Mouse (Mus musculus) hindbrain, postnatal 0 days (tissue): ENCODE results near the gene Elp1. TPM values are rescaled to one million over a fixed set of nuclear protein-coding genes. Genes with fewer than 3 reads are reported as not detected.

Experiments
- ATAC-seq: fragments of 200-750 bp; cut with Nextera tagmentation; 2 replicates; pipeline ENCODE4 v1.8.0; 2017; ENCODE audit warnings: mild to moderate bottlenecking, moderate TSS enrichment, moderate library complexity
- DNase-seq: peaks from one replicate; pipeline ENCODE4 v3.0.0-alpha.2; 2015; ENCODE audit warnings: low spot score
- H3K27ac ChIP-seq: fragments of 300-500 bp; sonication (generic); 2 replicates; pipeline ENCODE4 v1.5.1; 2014; ENCODE audit warnings: mild to moderate bottlenecking
- H3K27me3 ChIP-seq: fragments of 300-500 bp; sonication (generic); 2 replicates; pipeline ENCODE4 v1.6.1; 2014; ENCODE audit warnings: low read length, mixed read lengths; ENCODE audit not compliant: insufficient read depth
- H3K36me3 ChIP-seq: fragments of 300-500 bp; sonication (generic); 2 replicates; pipeline ENCODE4 v1.6.1; 2014; ENCODE audit warnings: low read length, mixed read lengths; ENCODE audit not compliant: insufficient read depth
- H3K4me1 ChIP-seq: fragments of 300-500 bp; sonication (generic); 2 replicates; pipeline ENCODE4 v1.6.1; 2014; ENCODE audit warnings: antibody characterized with exemption, low read length, mixed read lengths; ENCODE audit not compliant: insufficient read depth
- H3K4me2 ChIP-seq: fragments of 300-500 bp; sonication (generic); 2 replicates; pipeline ENCODE4 v1.6.1; 2014; ENCODE audit warnings: low read depth, mild to moderate bottlenecking, low read length, moderate library complexity, mixed read lengths
- H3K4me3 ChIP-seq: fragments of 300-500 bp; sonication (generic); 2 replicates; pipeline ENCODE4 v1.5.1; 2014; ENCODE audit warnings: low read length
- H3K9ac ChIP-seq: fragments of 300-500 bp; sonication (generic); replicated peaks from 2 replicates; pipeline ENCODE4 v1.6.1; 2014; ENCODE audit warnings: mild to moderate bottlenecking, low read length, moderate library complexity, mixed read lengths
- H3K9me3 ChIP-seq: fragments of 300-500 bp; sonication (generic); 2 replicates; pipeline ENCODE4 v1.6.1; 2016; ENCODE audit warnings: low read length, mixed read lengths
- CTCF ChIP-seq: IDR thresholded peaks from 2 replicates; pipeline ENCODE4 v1.5.1; 2016; ENCODE audit warnings: antibody characterized with exemption, control low read depth, low read depth
- WGBS: fragments of 180-500 bp; shearing (Covaris S2); extraction: QIAGEN DNeasy Blood & Tissue Kit; methylation state at CpG from one replicate; pipeline ENCODE4 v1.1.7; 2014; 5-methylcytosine and 5-hydroxymethylcytosine counted together
- polyA plus RNA-seq: library from polyadenylated mRNA; unstranded; fragments of >200 nt; fragmentation: Nextera tagmentation; extraction: Ambion mirVana; gene quantifications from 2 replicates; pipeline ENCODE4 v1.2.1, GENCODE M21; 2015
- total RNA-seq: library from RNA; depleted of rRNA; stranded (reverse); fragments of >200 nt; gene quantifications from 2 replicates; pipeline ENCODE4 v1.2.3, GENCODE M21; 2014

Gene Elp1
- total and polyA plus RNA-seq, 2 experiments from 2014 or later = 44.2 to 94.6 TPM

DNA sequence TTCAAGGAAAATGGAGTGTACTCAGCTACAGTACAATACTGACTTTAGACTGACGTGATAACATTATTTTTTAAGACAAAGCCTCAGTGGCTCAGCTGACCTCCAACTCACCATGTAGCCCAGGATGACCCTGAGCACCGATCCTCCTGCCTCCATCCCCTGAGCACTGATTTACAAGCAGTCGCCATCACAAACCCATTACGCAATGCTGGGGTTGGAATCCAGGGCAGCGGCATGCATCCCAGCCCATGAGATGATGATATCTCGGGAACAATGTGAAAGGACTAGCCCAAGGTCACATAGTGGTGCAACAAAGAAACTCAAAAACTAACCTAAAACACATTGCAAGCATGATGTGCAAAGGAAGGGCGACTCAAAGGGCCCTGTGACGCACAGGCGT, 22.1 kb upstream of the Elp1 start:
- no peaks in the 10 kb centered on the region for H3K9me3 ChIP-seq
- no peaks in the 10 kb centered on the region for H3K27me3 ChIP-seq
- 89% methylated on average over 9 of the region's 9 CpGs for WGBS
- H3K4me3 ChIP-seq = no peak overlapping the region
- H3K9ac ChIP-seq = no peak overlapping the region
- no peak overlapping the region for H3K4me2 ChIP-seq
- DNase-seq (no peak), ATAC-seq (no peak)
- peaks cover 21% of the 10 kb centered on the region; the same call in 1 of the 2 replicates for H3K36me3 ChIP-seq
- no peak overlapping the region for H3K27ac ChIP-seq
- no peaks in the 10 kb centered on the region for H3K4me1 ChIP-seq
- no peak for TF ChIP-seq CTCF

DNA sequence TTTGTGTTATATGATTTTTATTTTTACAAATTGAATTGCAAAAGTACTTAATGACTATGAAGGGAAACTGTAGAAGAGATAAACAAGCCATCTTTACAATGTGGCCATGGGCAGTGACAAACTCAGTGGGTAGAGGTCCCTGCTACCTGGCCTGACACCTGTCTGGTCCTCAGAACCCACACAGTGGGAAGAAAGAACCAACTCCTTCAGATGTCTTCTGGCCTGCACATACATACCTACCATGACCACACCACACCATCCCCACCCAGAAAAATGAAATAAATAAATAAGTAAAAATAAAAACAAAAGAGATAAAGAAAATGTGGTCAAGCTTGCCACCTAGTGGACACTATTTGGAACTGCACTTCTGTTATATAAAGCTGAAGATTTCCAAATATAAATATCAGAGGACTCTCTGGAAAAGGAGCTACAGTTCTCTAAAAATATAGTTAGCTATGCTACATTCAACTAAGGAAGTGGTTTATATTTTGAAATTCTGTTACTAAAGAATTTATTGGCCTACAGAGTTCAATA, 18.0 kb upstream of the Elp1 start:
- H3K4me1 ChIP-seq = no peaks in the 10 kb centered on the region
- H3K4me3 ChIP-seq = no peak overlapping the region
- H3K9me3 ChIP-seq = no peaks in the 10 kb centered on the region
- H3K36me3 ChIP-seq = peaks cover 6% of the 10 kb centered on the region; the same call in 1 of the 2 replicates
- H3K4me2 ChIP-seq = no peak overlapping the region
- H3K27ac ChIP-seq = no peak overlapping the region
- no peaks in the 10 kb centered on the region for H3K27me3 ChIP-seq
- peak; percentile 62; the same call in 1 of the 2 replicates for ATAC-seq
- H3K9ac ChIP-seq = no peak overlapping the region
- TF ChIP-seq CTCF = peak; percentile 74
- DNase-seq = peak; percentile 49

DNA sequence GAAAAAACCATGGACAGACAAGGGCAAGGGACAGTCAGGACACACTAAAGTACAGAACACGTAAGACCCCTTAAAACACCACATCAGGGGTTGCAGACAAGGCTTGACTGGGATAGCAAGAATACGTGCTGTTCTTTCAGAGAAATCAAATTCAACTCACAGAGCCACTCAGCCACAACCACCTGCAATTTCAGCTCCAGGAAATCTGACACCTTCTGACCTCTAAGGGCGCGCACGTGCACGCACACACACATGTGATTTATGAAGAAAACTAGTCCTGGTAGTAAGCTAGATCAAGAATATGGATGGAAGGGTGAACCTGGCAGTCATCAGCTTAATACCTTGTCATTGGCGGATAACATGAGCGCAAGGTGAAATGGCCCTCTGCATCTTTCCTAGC, 13.0 kb upstream of the Elp1 start:
- TF ChIP-seq CTCF = no peak
- Histone ChIP-seq H3K36me3 (peaks cover 22% of the 10 kb centered on the region; the same call in 1 of the 2 replicates), H3K27ac (no peak overlapping the region), H3K4me2 (no peak overlapping the region), H3K4me3 (no peak overlapping the region), H3K4me1 (no peaks in the 10 kb centered on the region), H3K9ac (no peak overlapping the region), H3K27me3 (no peaks in the 10 kb centered on the region), H3K9me3 (no peaks in the 10 kb centered on the region)
- DNase-seq (no peak), ATAC-seq (no peak)
- 88% methylated on average over 8 of the region's 8 CpGs for WGBS

DNA sequence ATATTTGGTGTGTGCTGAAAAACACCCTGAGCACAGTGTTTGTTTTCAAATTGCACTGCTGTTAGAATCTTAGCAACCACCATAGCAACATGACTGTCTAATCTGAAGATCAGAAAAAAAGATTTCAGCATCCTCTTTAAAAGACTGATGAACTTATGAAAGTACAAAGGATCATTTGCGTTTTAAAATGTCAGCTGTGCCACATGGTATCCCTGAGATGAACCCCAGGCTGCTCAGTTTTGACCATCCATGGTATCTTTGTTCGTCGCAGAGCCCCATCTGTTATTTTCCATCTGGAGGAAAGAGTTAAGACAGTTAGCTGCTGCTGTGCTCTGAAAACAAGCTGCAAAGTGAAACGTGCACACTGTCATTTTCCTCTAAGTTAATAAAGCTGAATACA, 10.0 kb upstream of the Elp1 start:
- H3K27me3 ChIP-seq = no peaks in the 10 kb centered on the region
- ATAC-seq = no peak
- H3K4me2 ChIP-seq = no peak overlapping the region
- WGBS = 75% methylated on average over 4 of the region's 4 CpGs
- peaks cover 24% of the 10 kb centered on the region; the same call in 1 of the 2 replicates for H3K36me3 ChIP-seq
- no peak overlapping the region for H3K27ac ChIP-seq
- no peak for TF ChIP-seq CTCF
- H3K4me1 ChIP-seq = no peaks in the 10 kb centered on the region
- DNase-seq = no peak
- no peak overlapping the region for H3K4me3 ChIP-seq
- H3K9me3 ChIP-seq = no peaks in the 10 kb centered on the region
- H3K9ac ChIP-seq = no peak overlapping the region

DNA sequence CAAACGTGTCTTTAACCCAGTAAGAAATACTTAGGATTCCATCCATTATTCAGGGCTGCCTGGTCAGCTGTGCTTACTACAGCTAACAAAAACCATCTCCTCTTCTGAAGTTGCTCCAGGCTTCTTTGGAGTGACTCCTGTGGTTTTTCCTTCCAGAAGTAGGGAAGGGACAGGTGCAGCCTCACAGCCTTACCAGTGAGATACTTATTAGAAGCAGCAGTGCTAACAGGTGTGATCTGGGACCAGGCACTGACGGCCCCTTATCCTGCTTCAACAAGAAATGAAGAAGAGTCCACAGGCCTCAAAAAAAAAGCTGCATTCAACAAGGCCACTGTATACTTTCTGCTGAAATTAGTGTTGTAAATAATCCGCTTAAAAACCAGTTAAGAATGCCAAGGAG, 9.5 kb upstream of the Elp1 start:
- 58% methylated on average over 3 of the region's 3 CpGs for WGBS
- Histone ChIP-seq H3K9me3 (no peaks in the 10 kb centered on the region), H3K27ac (no peak overlapping the region), H3K4me3 (no peak overlapping the region), H3K4me1 (no peaks in the 10 kb centered on the region), H3K9ac (no peak overlapping the region), H3K4me2 (no peak overlapping the region), H3K36me3 (peaks cover 28% of the 10 kb centered on the region), H3K27me3 (no peaks in the 10 kb centered on the region)
- TF ChIP-seq CTCF = no peak
- ATAC-seq = no peak
- no peak for DNase-seq

DNA sequence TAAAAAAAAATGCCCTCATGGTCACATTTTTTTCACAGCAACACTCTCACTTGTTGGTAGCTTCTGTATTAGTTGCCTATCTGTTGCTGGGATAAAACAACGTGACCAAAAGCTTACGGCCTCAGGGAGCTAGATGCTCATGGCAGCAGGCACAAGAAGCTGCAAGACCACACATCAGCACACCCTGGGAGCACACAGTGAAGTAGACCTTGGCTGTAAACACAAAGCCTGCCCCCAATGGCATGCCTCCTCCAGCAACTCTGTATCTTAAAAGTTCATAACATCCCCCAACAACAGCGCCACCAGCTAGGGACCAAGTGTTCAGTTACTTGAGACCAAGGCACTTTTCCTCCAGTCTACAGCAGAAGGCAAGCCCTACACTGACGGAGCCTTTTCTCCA, 6.9 kb upstream of the Elp1 start:
- ATAC-seq = no peak
- no peak for TF ChIP-seq CTCF
- Histone ChIP-seq H3K36me3 (peaks cover 36% of the 10 kb centered on the region), H3K4me2 (no peak overlapping the region), H3K4me3 (no peak overlapping the region), H3K9me3 (no peaks in the 10 kb centered on the region), H3K4me1 (no peaks in the 10 kb centered on the region), H3K27ac (no peak overlapping the region), H3K9ac (no peak overlapping the region), H3K27me3 (no peaks in the 10 kb centered on the region)
- DNase-seq = no peak
- 71% methylated on average over 4 of the region's 4 CpGs for WGBS

DNA sequence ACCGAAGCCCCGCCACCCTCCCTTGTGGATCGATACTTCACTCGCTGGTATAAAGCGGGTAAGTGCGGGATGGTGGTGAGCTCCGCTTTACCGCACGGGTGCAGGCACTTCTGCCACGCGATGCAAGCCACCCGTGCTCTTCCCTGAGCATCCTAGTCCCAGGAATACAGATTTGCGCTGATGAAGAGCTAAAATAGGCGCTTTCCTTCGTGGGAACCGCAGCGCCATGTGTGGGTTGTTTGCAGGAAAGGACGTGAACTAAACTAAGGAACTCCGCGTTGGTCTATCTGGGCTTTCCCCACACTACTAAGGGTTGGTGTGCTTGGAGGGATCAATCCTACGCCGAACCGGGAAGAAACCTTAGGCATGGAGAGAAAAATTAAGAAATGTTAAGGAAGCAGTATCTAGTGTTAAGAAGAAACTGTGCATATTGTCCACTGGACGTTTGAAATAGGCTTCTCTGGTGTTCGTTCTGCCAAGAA, 579 bp upstream of the Elp1 start:
- 2% methylated on average over 25 of the region's 25 CpGs for WGBS
- Histone ChIP-seq H3K27me3 (no peaks in the 10 kb centered on the region), H3K27ac (peak overlapping the region; percentile 83), H3K4me2 (peak overlapping the region; percentile 89), H3K9ac (peak overlapping the region; percentile 80), H3K4me3 (peak overlapping the region; percentile 97), H3K36me3 (peaks cover 20% of the 10 kb centered on the region), H3K4me1 (peaks cover 9% of the 10 kb centered on the region; the same call in 1 of the 2 replicates), H3K9me3 (no peaks in the 10 kb centered on the region)
- ATAC-seq (no peak; the same call in 1 of the 2 replicates), DNase-seq (no peak)
- peak; percentile 14; the same call in 1 of the 2 replicates for TF ChIP-seq CTCF
